Comparison of ENCODE assay signal across 8 mouse cellular contexts in the genomic region with DNA sequence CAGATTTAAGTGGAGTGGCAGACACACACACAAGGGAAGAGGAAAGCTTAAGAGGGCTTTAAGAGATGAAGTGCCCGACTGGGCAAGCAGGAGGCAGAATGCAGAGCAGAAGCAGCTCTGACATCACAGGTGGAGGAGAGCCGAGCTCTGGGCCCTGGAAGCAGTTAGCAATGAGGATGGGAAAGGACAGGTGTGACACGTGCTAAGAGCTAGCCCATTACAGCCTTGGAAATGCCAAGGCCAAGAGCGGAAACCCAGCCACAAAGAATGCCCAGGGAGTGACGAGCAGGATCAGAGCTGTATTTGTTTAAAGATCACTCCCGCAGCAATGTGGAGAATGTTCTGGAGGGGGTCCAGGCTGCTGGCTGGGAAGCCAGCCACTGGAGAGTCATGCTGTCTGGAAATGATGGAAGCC. TPM values are rescaled to one million over a fixed set of nuclear protein-coding genes. Genes with fewer than 3 reads are reported as not detected.
DNase-seq lines count a peak whose midpoint lies in the region; ATAC-seq lines count a peak whose summit lies in the region.

No protein-coding gene starts in this region.

- H3K9ac ChIP-seq in hindbrain, embryonic 12.5 days = peak overlapping the region; percentile 57
- H3K9ac ChIP-seq in stomach, embryonic 14.5 days (replicated peaks; ENCODE audit: low read depth, low read length) = no peak overlapping the region

- ATAC-seq in hindbrain, embryonic 12.5 days (ENCODE audit: low FRiP score) = peak; percentile 7; the same call in 1 of the 2 replicates
- peak; percentile 57; the same call in 1 of the 2 replicates for ATAC-seq in stomach, embryonic 14.5 days (ENCODE audit: insufficient number of reproducible peaks, insufficient read depth, low FRiP score, low read depth)

- no peaks in the 10 kb centered on the region for H3K36me3 ChIP-seq in hindbrain, embryonic 12.5 days
- no peaks in the 10 kb centered on the region for H3K36me3 ChIP-seq in stomach, embryonic 14.5 days (ENCODE audit: control insufficient read depth, insufficient read depth, low read length)

- peak overlapping the region; percentile 57 for H3K27ac ChIP-seq in hindbrain, embryonic 12.5 days
- peak overlapping the region; percentile 71 for H3K27ac ChIP-seq in stomach, embryonic 14.5 days (ENCODE audit: low read length)

- no peaks in the 10 kb centered on the region for H3K9me3 ChIP-seq in hindbrain, embryonic 12.5 days (replicated peaks)
- H3K9me3 ChIP-seq in stomach, embryonic 14.5 days (ENCODE audit: control insufficient read depth, low read depth, low read length) = no peaks in the 10 kb centered on the region

- 23% methylated on average over 6 of the region's 6 CpGs for WGBS in hindbrain, embryonic 12.5 days
- 7% methylated on average over 6 of the region's 6 CpGs for WGBS in stomach, embryonic 14.5 days

- H3K27me3 ChIP-seq in hindbrain, embryonic 12.5 days = no peaks in the 10 kb centered on the region
- no peaks in the 10 kb centered on the region for H3K27me3 ChIP-seq in stomach, embryonic 14.5 days (ENCODE audit: control insufficient read depth, insufficient read depth, low read length)

- H3K4me2 ChIP-seq in hindbrain, embryonic 12.5 days (replicated peaks) = peak overlapping the region; percentile 53
- peak overlapping the region; percentile 47 for H3K4me2 ChIP-seq in stomach, embryonic 14.5 days (replicated peaks; ENCODE audit: low read depth, low read length)

- H3K4me1 ChIP-seq in hindbrain, embryonic 12.5 days = peaks cover 58% of the 10 kb centered on the region
- H3K4me1 ChIP-seq in stomach, embryonic 14.5 days (ENCODE audit: control insufficient read depth, insufficient read depth, low read length) = peaks cover 38% of the 10 kb centered on the region

- peak overlapping the region; percentile 19; the same call in 1 of the 2 replicates for H3K4me3 ChIP-seq in hindbrain, embryonic 12.5 days
- 0 out of 2 replicates have a peak overlapping the region, but pooled peaks have one; percentile 7 for H3K4me3 ChIP-seq in stomach, embryonic 14.5 days (ENCODE audit: low read depth, low read length)

- peak; percentile 66 for DNase-seq in ZHBTc4 (ENCODE audit: low read depth, low spot score)
- peak; percentile 72 for DNase-seq in cerebellum, adult 11-12 months
- peak; percentile 23 to 32 for DNase-seq in frontal cortex, postnatal 25 days (ENCODE audit: low spot score in 2 of 2)
- DNase-seq in layer of hippocampus, postnatal 25 days (ENCODE audit: extremely low spot score in 1 of 2, low spot score in 1 of 2) = peak; percentile 47 to 56
- DNase-seq in lung, postnatal 25 days (ENCODE audit: low spot score) = peak; percentile 85
- no peak for DNase-seq in embryo, embryonic 10.5 days (ENCODE audit: low spot score)

RNA-seq across cellular contexts. Expression of gene Uck2, which starts 15.3 kb away (rescaled TPM):
- 98.6 and 112 TPM in 2 replicates for polyA plus RNA-seq in hindbrain, embryonic 12.5 days (2016; fragmentation: Nextera tagmentation; extraction: Ambion mirVana)
- total RNA-seq in layer of hippocampus, postnatal 25 days (2021) = 10 to 100 TPM; 45.5 to 47.3 TPM
- 86.3 and 90.8 TPM in 2 replicates for polyA plus RNA-seq in stomach, embryonic 14.5 days (2014; fragmentation: Nextera tagmentation; extraction: Ambion mirVana)

RNA-seq across cellular contexts. Expression of gene Tmco1, which starts 38.3 kb away (rescaled TPM):
- 75.1 and 76.4 TPM in 2 replicates for polyA plus RNA-seq in hindbrain, embryonic 12.5 days (2016; fragmentation: Nextera tagmentation; extraction: Ambion mirVana)
- 10 to 100 TPM; 50.9 to 56.8 TPM for total RNA-seq in layer of hippocampus, postnatal 25 days (2021)
- polyA plus RNA-seq in stomach, embryonic 14.5 days (2014; fragmentation: Nextera tagmentation; extraction: Ambion mirVana) = 87.1 and 90.2 TPM in 2 replicates
